Mouse (Mus musculus) CD4-positive, CD25-positive, alpha-beta regulatory T cell, adult 2 months (primary cell): Measurements from ENCODE around the gene Usp9y.

Experiments
- DNase-seq: peaks from one replicate; pipeline ENCODE4 v3.0.0-alpha.2; 2012; ENCODE audit warnings: low read depth, low spot score

Usp9y gene

DNA sequence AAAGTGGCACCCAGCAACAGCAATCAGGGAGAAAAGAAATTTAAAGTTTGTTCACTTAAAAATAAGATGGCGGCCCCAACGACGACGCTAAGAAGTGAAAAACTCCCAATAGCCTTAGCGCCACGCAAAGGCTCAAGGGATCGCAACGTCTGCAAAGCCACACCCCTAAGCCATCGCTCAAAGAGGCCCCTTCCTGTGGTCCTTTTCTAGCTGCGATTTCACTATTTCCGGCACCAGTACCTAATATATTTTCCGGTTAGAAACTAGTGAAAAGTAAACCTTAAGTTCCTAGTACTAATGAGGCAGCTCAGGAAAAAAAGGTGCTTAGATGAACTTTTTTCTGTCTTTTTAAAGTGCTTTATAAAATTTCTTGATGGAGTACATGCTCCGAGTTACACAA is at the start of gene Usp9y:
Gene Usp9y, minus strand, starts transcription at position 101 of the 400 bp plus-strand sequence.
- no peak for DNase-seq

DNA sequence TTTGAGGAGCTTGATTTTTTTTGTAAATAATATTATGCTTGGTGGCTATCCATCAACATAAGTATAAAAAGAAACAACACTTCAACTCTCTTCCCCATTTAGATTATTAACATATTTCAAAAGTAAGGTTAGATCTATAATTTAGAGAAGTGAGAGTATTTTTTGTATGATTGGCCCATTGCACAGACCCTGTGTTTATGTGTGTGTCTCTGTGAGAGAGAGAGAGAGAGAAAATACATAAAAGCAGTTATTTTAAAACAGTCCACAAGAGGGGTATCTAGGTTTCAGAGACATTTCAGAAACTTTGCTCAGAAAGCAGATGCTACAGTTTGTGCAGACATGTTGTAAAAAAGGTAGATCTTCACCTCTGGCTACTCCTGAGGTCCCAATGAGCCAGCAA is 165.9 kb downstream of the Usp9y start:
- DNase-seq, result no peak

DNA sequence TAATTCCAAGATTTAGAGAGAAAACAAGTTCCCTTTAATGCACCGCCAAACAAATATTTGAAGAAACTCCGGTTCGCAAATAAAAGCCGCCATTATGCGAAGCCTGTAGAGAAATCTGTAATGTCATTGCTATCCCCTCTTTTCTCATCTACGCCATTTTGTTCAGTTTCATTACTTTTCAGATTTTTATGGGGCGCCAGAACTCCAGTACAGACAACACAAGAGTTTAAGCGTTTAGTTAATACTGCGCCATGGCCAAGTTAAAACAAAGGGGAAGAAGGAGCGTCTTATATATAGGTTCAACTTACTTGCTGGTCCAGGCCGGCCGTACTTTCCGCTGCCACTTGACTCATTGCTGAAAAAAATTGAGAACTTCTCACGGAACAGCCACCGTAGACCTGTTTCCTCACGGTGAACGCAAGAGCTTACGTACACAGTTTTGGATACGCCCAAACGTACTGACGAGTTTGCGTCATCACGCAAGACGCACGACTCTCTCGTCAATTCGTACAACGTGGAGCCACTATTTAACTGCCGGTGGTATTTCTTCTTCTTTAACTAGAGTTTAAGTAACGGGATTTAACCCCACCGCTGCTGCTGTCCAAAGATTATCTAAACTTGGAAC is 173.3 kb downstream of the Usp9y start, which contains the start of gene Ddx3y:
Gene Ddx3y, minus strand, starts transcription at position 459 of the 625 bp plus-strand sequence.
- DNase-seq, result peak; percentile 92

DNA sequence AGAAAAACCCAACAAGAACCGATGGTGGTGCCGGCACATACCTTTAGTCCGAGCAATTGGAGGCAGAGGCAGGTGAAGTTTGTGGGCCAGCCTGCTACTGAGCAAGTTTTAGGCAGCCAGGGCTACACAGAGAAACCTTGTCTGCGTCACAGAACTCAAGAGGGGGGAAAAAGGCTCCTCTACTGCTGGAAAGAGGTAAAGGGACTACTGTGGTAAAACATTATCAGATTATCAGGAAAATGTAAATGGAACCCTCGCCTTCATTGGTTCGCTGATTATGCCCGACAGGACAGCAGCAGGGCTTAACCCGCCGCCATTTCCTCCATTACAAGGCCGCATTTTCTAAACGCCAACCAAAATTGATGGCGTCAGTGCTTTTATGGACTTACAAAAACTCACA is 173.8 kb downstream of the Usp9y start:
- DNase-seq, result peak; percentile 67
